ENCODE assay signal across 8 mouse cellular contexts in genomic region chr6:117917576-117917975, GRCm38 (mm10). TPM values are rescaled to one million over a fixed set of nuclear protein-coding genes. Genes with fewer than 3 reads are reported as not detected.
A peak's percentile ranks its signal among the peaks of the same experiment; 100 is the strongest.
DNase-seq lines count a peak whose midpoint lies in the region; ATAC-seq and TF ChIP-seq lines count a peak whose summit lies in the region.

No protein-coding gene starts in this region.

- peak overlapping the region; percentile 45 for H3ac ChIP-seq in myocyte (ENCODE audit: control insufficient read depth, insufficient read length)

- peak overlapping the region; percentile 85 for H3K9ac ChIP-seq in intestine, embryonic 16.5 days (ENCODE audit: low read depth, low read length)
- peak overlapping the region; percentile 91 for H3K9ac ChIP-seq in liver, embryonic 12.5 days

- ATAC-seq in intestine, embryonic 16.5 days, result peak; percentile 69
- ATAC-seq in liver, embryonic 12.5 days, result peak; percentile 6; the same call in 1 of the 2 replicates

- peak; percentile 42 to 57 for DNase-seq in left cerebral cortex, adult 18-20 months (ENCODE audit: low spot score in 2 of 2)
- no peak for DNase-seq in left cerebral cortex, adult 8-10 months (ENCODE audit: low spot score in 2 of 2)
- peak; percentile 82 for DNase-seq in embryo, embryonic 11 days
- DNase-seq in gastrocnemius, postnatal 4 days (ENCODE audit: low spot score in 2 of 2), result peak; percentile 36 to 69
- DNase-seq in splenic B cell, adult 2 months (ENCODE audit: low read depth, low spot score), result peak; percentile 71

- H3K27ac ChIP-seq in intestine, embryonic 16.5 days (ENCODE audit: low read length), result peak overlapping the region; percentile 99
- H3K27ac ChIP-seq in liver, embryonic 12.5 days, result peak overlapping the region; percentile 99

- H3K79me2 ChIP-seq in myocyte (ENCODE audit: control insufficient read depth, insufficient read depth), result peaks cover 100% of the 10 kb centered on the region

- H3K4me2 ChIP-seq in intestine, embryonic 16.5 days (ENCODE audit: low read depth, low read length), result peak overlapping the region; percentile 81
- H3K4me2 ChIP-seq in liver, embryonic 12.5 days, result peak overlapping the region; percentile 89
- peak overlapping the region; percentile 91 for H3K4me2 ChIP-seq in myocyte (ENCODE audit: low read depth)

- H3K4me1 ChIP-seq in intestine, embryonic 16.5 days (ENCODE audit: control insufficient read depth, insufficient read depth, low read length), result peaks cover 19% of the 10 kb centered on the region
- peaks cover 76% of the 10 kb centered on the region for H3K4me1 ChIP-seq in liver, embryonic 12.5 days

- TF ChIP-seq POLR2A in myocyte (IDR thresholded peaks at IDR 0.05; ENCODE audit: insufficient read length, low read depth), result no peak

- H3K9me3 ChIP-seq in intestine, embryonic 16.5 days (ENCODE audit: control insufficient read depth, low read length), result no peaks in the 10 kb centered on the region
- no peaks in the 10 kb centered on the region for H3K9me3 ChIP-seq in liver, embryonic 12.5 days (replicated peaks)

- no peaks in the 10 kb centered on the region for H3K36me3 ChIP-seq in intestine, embryonic 16.5 days (ENCODE audit: control insufficient read depth, insufficient read depth, low read length)
- H3K36me3 ChIP-seq in liver, embryonic 12.5 days, result peaks cover 67% of the 10 kb centered on the region
- H3K36me3 ChIP-seq in myocyte (ENCODE audit: control insufficient read depth, insufficient read depth), result peaks cover 20% of the 10 kb centered on the region
- peaks cover 7% of the 10 kb centered on the region for H3K36me3 ChIP-seq in splenic B cell, adult 2 months (ENCODE audit: control insufficient read depth, insufficient read depth, low read length, poor library complexity, severe bottlenecking)

- H3K4me3 ChIP-seq in intestine, embryonic 16.5 days (ENCODE audit: low read length), result peak overlapping the region; percentile 72
- peak overlapping the region; percentile 81 for H3K4me3 ChIP-seq in liver, embryonic 12.5 days
- H3K4me3 ChIP-seq in myocyte, result peak overlapping the region; percentile 74

- under 1% methylated on average over 21 of the region's 21 CpGs for WGBS in intestine, embryonic 16.5 days
- WGBS in liver, embryonic 12.5 days (ENCODE audit: insufficient replicate concordance), result 2% methylated on average over 21 of the region's 21 CpGs

- no peaks in the 10 kb centered on the region for H3K27me3 ChIP-seq in intestine, embryonic 16.5 days (replicated peaks; ENCODE audit: control insufficient read depth, insufficient read depth, low read length)
- no peaks in the 10 kb centered on the region for H3K27me3 ChIP-seq in liver, embryonic 12.5 days (replicated peaks)
- H3K27me3 ChIP-seq in myocyte (ENCODE audit: control insufficient read depth, insufficient read depth, insufficient read length), result no peaks in the 10 kb centered on the region
- no peaks in the 10 kb centered on the region for H3K27me3 ChIP-seq in splenic B cell, adult 2 months (ENCODE audit: control insufficient read depth, insufficient read depth, low read length, poor library complexity, severe bottlenecking)

TF ChIP-seq in myocyte, 11 proteins besides CTCF, POLR2A, EP300 and RAD21:
- TF ChIP-seq E2F4 (IDR thresholded peaks at IDR 0.05; ENCODE audit: insufficient read depth) (no peak), MAX (IDR thresholded peaks at IDR 0.05; ENCODE audit: low read depth) (no peak), SRF (IDR thresholded peaks at IDR 0.05; ENCODE audit: control insufficient read depth, insufficient read length, low read depth) (no peak), POLR2AphosphoS2 (IDR thresholded peaks at IDR 0.05; ENCODE audit: insufficient read length, low read depth) (no peak), TCF12 (IDR thresholded peaks at IDR 0.05; ENCODE audit: insufficient read depth, poor library complexity, severe bottlenecking) (no peak), TCF3 (IDR thresholded peaks at IDR 0.05; ENCODE audit: insufficient read length, low read depth) (no peak), MYOD1 (IDR thresholded peaks at IDR 0.05; ENCODE audit: control insufficient read depth in 1 of 3, insufficient read length in 2 of 3, low read depth in 2 of 3) (no peak), CEBPB (IDR thresholded peaks at IDR 0.05; ENCODE audit: insufficient read depth, poor library complexity, severe bottlenecking) (no peak), USF1 (IDR thresholded peaks at IDR 0.05; ENCODE audit: low read depth) (no peak), MYOG (IDR thresholded peaks at IDR 0.05; ENCODE audit: control insufficient read depth in 1 of 3, insufficient read depth in 1 of 3, insufficient read length in 2 of 3, low read depth in 2 of 3) (no peak), REST (IDR thresholded peaks at IDR 0.05; ENCODE audit: insufficient read depth, insufficient read length) (no peak)

RNA-seq across cellular contexts. Expression of gene Hnrnpf, which starts 17.5 kb away (rescaled TPM):
- total RNA-seq in left cerebral cortex, adult 18-20 months (2021), result 100 to 1,000 TPM; 112 to 144 TPM
- total RNA-seq in left cerebral cortex, adult 8-10 months (2022), result 100 to 1,000 TPM; 125 to 143 (median 139) TPM
- total RNA-seq in gastrocnemius, postnatal 4 days (2021), result 100 to 1,000 TPM; 299 to 333 TPM
- 751 and 822 TPM in 2 replicates for polyA plus RNA-seq in intestine, embryonic 16.5 days (2015; fragmentation: Nextera tagmentation; extraction: Ambion mirVana)
- polyA plus RNA-seq in liver, embryonic 12.5 days (2016; fragmentation: Nextera tagmentation; extraction: Ambion mirVana), result 702 and 711 TPM in 2 replicates
- 186 TPM for polyA plus RNA-seq in myocyte (2012; fragmentation: generic; extraction: Trizol)

RNA-seq across cellular contexts. Expression of gene Fxyd4, which starts 19.9 kb away (rescaled TPM):
- not detected for total RNA-seq in left cerebral cortex, adult 18-20 months (2021)
- total RNA-seq in left cerebral cortex, adult 8-10 months (2022), result not detected
- not detected for total RNA-seq in gastrocnemius, postnatal 4 days (2021)
- 1.2 and 2.0 TPM in 2 replicates for polyA plus RNA-seq in intestine, embryonic 16.5 days (2015; fragmentation: Nextera tagmentation; extraction: Ambion mirVana)
- 0.72 and 0.73 TPM in 2 replicates for polyA plus RNA-seq in liver, embryonic 12.5 days (2016; fragmentation: Nextera tagmentation; extraction: Ambion mirVana)
- 0.64 TPM for polyA plus RNA-seq in myocyte (2012; fragmentation: generic; extraction: Trizol)

RNA-seq across cellular contexts. Expression of gene Zfp239, which starts 55.7 kb away (rescaled TPM):
- total RNA-seq in left cerebral cortex, adult 18-20 months (2021), result 10 to 100 TPM; 44.7 to 49.1 TPM
- total RNA-seq in left cerebral cortex, adult 8-10 months (2022), result 10 to 100 TPM; 42.8 to 60.5 (median 48.2) TPM
- 1 to 10 TPM in 1 of 2 experiments, under 1 TPM in 1; 0.80 to 1.2 TPM for total RNA-seq in gastrocnemius, postnatal 4 days (2021)
- polyA plus RNA-seq in intestine, embryonic 16.5 days (2015; fragmentation: Nextera tagmentation; extraction: Ambion mirVana), result 3.7 and 5.4 TPM in 2 replicates
- 4.7 and 5.6 TPM in 2 replicates for polyA plus RNA-seq in liver, embryonic 12.5 days (2016; fragmentation: Nextera tagmentation; extraction: Ambion mirVana)
- polyA plus RNA-seq in myocyte (2012; fragmentation: generic; extraction: Trizol), result 2.1 TPM

Comparison
In these comparisons a context has a peak if more than half of its experiments do, and no peak if none do; other contexts are left out.
1. DNase-seq: peak in left cerebral cortex, adult 18-20 months (2 of 2), embryo, embryonic 11 days (single experiment), gastrocnemius, postnatal 4 days (2 of 2) and splenic B cell, adult 2 months (single experiment); none in left cerebral cortex, adult 8-10 months (0 of 2).
2. RNA of gene Zfp239, which starts 55.7 kb away (total RNA-seq): 42.8 to 60.5 TPM in left cerebral cortex, adult 8-10 months and 44.7 to 49.1 TPM in left cerebral cortex, adult 18-20 months; 0.80 to 1.2 TPM in gastrocnemius, postnatal 4 days; every median in the first group is over 10 times any median in the second.
3. Peak in every context shown above with its lines, with median percentiles within 50 percentile points of each other: H3K4me2 ChIP-seq and H3K4me3 ChIP-seq.